Mouse (Mus musculus): Measurements from ENCODE around the gene Idh2. TPM values are rescaled to one million over a fixed set of nuclear protein-coding genes. Genes with fewer than 3 reads are reported as not detected.

The Idh2 gene
- polyA plus RNA-seq, 1 experiment: 178 TPM

DNA sequence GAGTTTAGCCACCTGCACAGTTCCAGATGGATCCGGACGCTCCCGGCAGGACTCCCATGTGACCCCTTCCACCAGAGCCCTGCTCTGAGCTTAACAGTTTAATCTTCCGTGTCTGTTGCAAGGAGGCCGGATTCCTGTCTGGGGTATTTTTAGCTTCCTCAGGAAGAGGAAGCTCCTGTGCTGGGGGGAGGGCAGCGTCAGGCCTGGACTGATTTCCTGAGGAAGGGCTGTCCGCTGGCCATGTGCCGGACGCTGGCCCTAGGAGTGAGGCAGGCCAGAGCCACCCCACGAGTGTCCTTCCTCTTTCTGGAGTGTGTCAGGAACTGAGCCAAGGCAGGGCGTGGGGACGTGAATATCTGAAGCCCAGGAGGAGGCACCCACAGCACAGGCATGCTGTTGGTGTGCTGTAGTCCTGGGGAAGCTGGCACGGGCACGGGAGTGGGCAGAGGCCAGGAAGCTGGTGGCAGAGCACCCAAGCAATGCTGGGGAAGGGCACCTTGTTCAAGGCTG, 36.3 kb downstream of the Idh2 start:
- H3K4me3 ChIP-seq (ENCODE audit: low read depth, low read length): no peak overlapping the region
- no peaks in the 10 kb centered on the region for H3K9me3 ChIP-seq (replicated peaks; ENCODE audit: control insufficient read depth, insufficient read depth, low read length, poor library complexity, severe bottlenecking)
- no peaks in the 10 kb centered on the region for H3K27me3 ChIP-seq (ENCODE audit: control insufficient read depth, insufficient read depth, low read length, poor library complexity, severe bottlenecking)
- H3K27ac ChIP-seq (ENCODE audit: insufficient read depth, low read length): no peak overlapping the region
- peaks cover 13% of the 10 kb centered on the region for H3K36me3 ChIP-seq (ENCODE audit: control insufficient read depth, insufficient read depth, low read length, poor library complexity, severe bottlenecking)
- TF ChIP-seq CTCF (IDR thresholded peaks at IDR 0.05; ENCODE audit: low read depth, low read length) (no peak), POLR2A (IDR thresholded peaks at IDR 0.05; ENCODE audit: insufficient read depth, low read length) (no peak), EP300 (IDR thresholded peaks at IDR 0.05; ENCODE audit: insufficient read depth, low read depth, low read length) (no peak)
- H3K9ac ChIP-seq (ENCODE audit: low read depth, poor library complexity, severe bottlenecking): no peak overlapping the region
- H3K4me1 ChIP-seq (ENCODE audit: control insufficient read depth, insufficient read depth, low read length): peaks cover 11% of the 10 kb centered on the region

GRCm38 (mm10) chr7:80077801-80078200, 37.4 kb downstream of the Idh2 start:
- Histone ChIP-seq H3K27ac (ENCODE audit: insufficient read depth, low read length) (no peak overlapping the region), H3K4me3 (ENCODE audit: low read depth, low read length) (no peak overlapping the region), H3K27me3 (ENCODE audit: control insufficient read depth, insufficient read depth, low read length, poor library complexity, severe bottlenecking) (no peaks in the 10 kb centered on the region), H3K9ac (ENCODE audit: low read depth, poor library complexity, severe bottlenecking) (no peak overlapping the region), H3K36me3 (ENCODE audit: control insufficient read depth, insufficient read depth, low read length, poor library complexity, severe bottlenecking) (peaks cover 3% of the 10 kb centered on the region; the same call in 1 of the 2 replicates), H3K4me1 (ENCODE audit: control insufficient read depth, insufficient read depth, low read length) (peaks cover 17% of the 10 kb centered on the region), H3K9me3 (replicated peaks; ENCODE audit: control insufficient read depth, insufficient read depth, low read length, poor library complexity, severe bottlenecking) (no peaks in the 10 kb centered on the region)
- no peak for TF ChIP-seq EP300 (IDR thresholded peaks at IDR 0.05; ENCODE audit: insufficient read depth, low read depth, low read length)
- no peak for TF ChIP-seq POLR2A (IDR thresholded peaks at IDR 0.05; ENCODE audit: insufficient read depth, low read length)
- no peak for TF ChIP-seq CTCF (IDR thresholded peaks at IDR 0.05; ENCODE audit: low read depth, low read length)

- H3K9me3 ChIP-seq (replicated peaks; ENCODE audit: control insufficient read depth, insufficient read depth, low read length, poor library complexity, severe bottlenecking): no peaks in the 10 kb centered on the region
- H3K27me3 ChIP-seq (ENCODE audit: control insufficient read depth, insufficient read depth, low read length, poor library complexity, severe bottlenecking): no peaks in the 10 kb centered on the region
- H3K4me3 ChIP-seq (ENCODE audit: low read depth, low read length): no peak overlapping the region
- no peak overlapping the region for H3K27ac ChIP-seq (ENCODE audit: insufficient read depth, low read length)
- no peaks in the 10 kb centered on the region for H3K36me3 ChIP-seq (ENCODE audit: control insufficient read depth, insufficient read depth, low read length, poor library complexity, severe bottlenecking)
- no peak for TF ChIP-seq CTCF (IDR thresholded peaks at IDR 0.05; ENCODE audit: low read depth, low read length)
- no peak for TF ChIP-seq POLR2A (IDR thresholded peaks at IDR 0.05; ENCODE audit: insufficient read depth, low read length)
- no peak for TF ChIP-seq EP300 (IDR thresholded peaks at IDR 0.05; ENCODE audit: insufficient read depth, low read depth, low read length)
- H3K4me1 ChIP-seq (ENCODE audit: control insufficient read depth, insufficient read depth, low read length): peaks cover 17% of the 10 kb centered on the region
- H3K9ac ChIP-seq (ENCODE audit: low read depth, poor library complexity, severe bottlenecking): no peak overlapping the region
These were observed 38.1 kb downstream of the Idh2 start for GRCm38 (mm10) chr7:80076961-80077716.

- Histone ChIP-seq H3K9ac (ENCODE audit: low read depth, poor library complexity, severe bottlenecking) (no peak overlapping the region), H3K9me3 (replicated peaks; ENCODE audit: control insufficient read depth, insufficient read depth, low read length, poor library complexity, severe bottlenecking) (no peaks in the 10 kb centered on the region), H3K27ac (ENCODE audit: insufficient read depth, low read length) (0 out of 2 replicates have a peak overlapping the region, but pooled peaks have one; percentile 8), H3K4me1 (ENCODE audit: control insufficient read depth, insufficient read depth, low read length) (peaks cover 21% of the 10 kb centered on the region), H3K36me3 (ENCODE audit: control insufficient read depth, insufficient read depth, low read length, poor library complexity, severe bottlenecking) (no peaks in the 10 kb centered on the region), H3K4me3 (ENCODE audit: low read depth, low read length) (no peak overlapping the region), H3K27me3 (ENCODE audit: control insufficient read depth, insufficient read depth, low read length, poor library complexity, severe bottlenecking) (no peaks in the 10 kb centered on the region)
- TF ChIP-seq EP300 (IDR thresholded peaks at IDR 0.05; ENCODE audit: insufficient read depth, low read depth, low read length) (no peak), POLR2A (IDR thresholded peaks at IDR 0.05; ENCODE audit: insufficient read depth, low read length) (no peak), CTCF (IDR thresholded peaks at IDR 0.05; ENCODE audit: low read depth, low read length) (no peak)
These were observed 39.1 kb downstream of the Idh2 start for GRCm38 (mm10) chr7:80075946-80076583.

- peaks cover 25% of the 10 kb centered on the region for H3K4me1 ChIP-seq (ENCODE audit: control insufficient read depth, insufficient read depth, low read length)
- H3K27me3 ChIP-seq (ENCODE audit: control insufficient read depth, insufficient read depth, low read length, poor library complexity, severe bottlenecking): no peaks in the 10 kb centered on the region
- no peak overlapping the region for H3K27ac ChIP-seq (ENCODE audit: insufficient read depth, low read length)
- no peak overlapping the region for H3K4me3 ChIP-seq (ENCODE audit: low read depth, low read length)
- H3K9ac ChIP-seq (ENCODE audit: low read depth, poor library complexity, severe bottlenecking): no peak overlapping the region
- TF ChIP-seq POLR2A (IDR thresholded peaks at IDR 0.05; ENCODE audit: insufficient read depth, low read length) (no peak), CTCF (IDR thresholded peaks at IDR 0.05; ENCODE audit: low read depth, low read length) (no peak), EP300 (IDR thresholded peaks at IDR 0.05; ENCODE audit: insufficient read depth, low read depth, low read length) (no peak)
- no peaks in the 10 kb centered on the region for H3K36me3 ChIP-seq (ENCODE audit: control insufficient read depth, insufficient read depth, low read length, poor library complexity, severe bottlenecking)
- H3K9me3 ChIP-seq (replicated peaks; ENCODE audit: control insufficient read depth, insufficient read depth, low read length, poor library complexity, severe bottlenecking): no peaks in the 10 kb centered on the region
These were observed 40.2 kb downstream of the Idh2 start for GRCm38 (mm10) chr7:80074921-80075441.

Data from ES-Bruce4 (cell line).